Mouse (Mus musculus): ENCODE results near the gene Phrf1.

- no peak for TF ChIP-seq TCF12 (IDR thresholded peaks at IDR 0.05; ENCODE audit: low read depth, low read length)
- no peak for TF ChIP-seq KAT2A (conservative IDR thresholded peaks at IDR 0.05; ENCODE audit: low read depth, low read length)
- no peak for TF ChIP-seq USF1 (IDR thresholded peaks at IDR 0.05; ENCODE audit: low read depth, low read length)
- no peak for TF ChIP-seq MEF2A (IDR thresholded peaks at IDR 0.05; ENCODE audit: extremely low read depth, insufficient replicate concordance, low read depth, low read length, poor library complexity, severe bottlenecking)
- TF ChIP-seq E2F4 (IDR thresholded peaks at IDR 0.05; ENCODE audit: borderline replicate concordance, low read depth, low read length) = no peak
- no peak for TF ChIP-seq EP300 (IDR thresholded peaks at IDR 0.05; ENCODE audit: low read depth in 1 of 2, low read length in 2 of 2)
- TF ChIP-seq POLR2A (IDR thresholded peaks at IDR 0.05; ENCODE audit: control insufficient read depth in 1 of 2, insufficient read depth in 1 of 2, low read depth in 1 of 2, low read length in 2 of 2, poor library complexity in 1 of 2) = no peak
Measured at GRCm38 (mm10) chr7:141214310-141214709, 14.3 kb upstream of the Phrf1 start.

Measured in MEL (cell line).